Mouse (Mus musculus) 3134 (cell line): Measurements from ENCODE around the gene Prelid3b.

ENCODE experiments used
- DNase-seq: peaks from one replicate; pipeline ENCODE4 v3.0.0-alpha.2; 2011; ENCODE audit warnings: low spot score; ENCODE audit not compliant: insufficient read length; ENCODE audit errors: extremely low read depth

Prelid3b gene

DNA sequence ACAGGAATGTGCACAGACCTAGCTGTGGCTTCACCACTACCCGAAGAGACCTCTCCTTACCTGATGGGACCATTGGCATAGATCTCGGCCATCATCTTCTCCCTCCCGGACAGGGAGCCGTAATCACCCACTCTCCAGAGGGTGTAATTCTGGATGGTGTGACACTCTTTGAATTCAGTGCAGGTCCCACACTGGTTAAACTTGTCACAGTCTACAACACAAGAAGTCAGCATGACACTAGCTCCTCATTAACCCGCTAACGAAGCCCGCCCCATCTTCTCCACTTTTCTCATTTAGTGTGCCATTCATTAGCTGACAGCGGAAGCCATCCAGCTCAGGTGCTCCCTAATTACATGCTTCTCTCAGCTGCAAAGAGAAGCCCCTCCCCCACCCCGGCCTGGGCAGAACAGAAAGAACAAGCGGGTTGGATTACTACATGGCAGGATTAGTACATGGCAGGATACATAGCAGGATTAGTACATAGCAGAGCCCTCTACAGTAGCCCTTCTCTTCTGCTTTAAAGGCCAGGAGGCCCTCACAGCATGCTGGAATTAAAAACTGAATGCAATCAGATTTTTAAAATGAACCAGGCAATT is 43.8 kb downstream of the Prelid3b start:
- no peak for DNase-seq

DNA sequence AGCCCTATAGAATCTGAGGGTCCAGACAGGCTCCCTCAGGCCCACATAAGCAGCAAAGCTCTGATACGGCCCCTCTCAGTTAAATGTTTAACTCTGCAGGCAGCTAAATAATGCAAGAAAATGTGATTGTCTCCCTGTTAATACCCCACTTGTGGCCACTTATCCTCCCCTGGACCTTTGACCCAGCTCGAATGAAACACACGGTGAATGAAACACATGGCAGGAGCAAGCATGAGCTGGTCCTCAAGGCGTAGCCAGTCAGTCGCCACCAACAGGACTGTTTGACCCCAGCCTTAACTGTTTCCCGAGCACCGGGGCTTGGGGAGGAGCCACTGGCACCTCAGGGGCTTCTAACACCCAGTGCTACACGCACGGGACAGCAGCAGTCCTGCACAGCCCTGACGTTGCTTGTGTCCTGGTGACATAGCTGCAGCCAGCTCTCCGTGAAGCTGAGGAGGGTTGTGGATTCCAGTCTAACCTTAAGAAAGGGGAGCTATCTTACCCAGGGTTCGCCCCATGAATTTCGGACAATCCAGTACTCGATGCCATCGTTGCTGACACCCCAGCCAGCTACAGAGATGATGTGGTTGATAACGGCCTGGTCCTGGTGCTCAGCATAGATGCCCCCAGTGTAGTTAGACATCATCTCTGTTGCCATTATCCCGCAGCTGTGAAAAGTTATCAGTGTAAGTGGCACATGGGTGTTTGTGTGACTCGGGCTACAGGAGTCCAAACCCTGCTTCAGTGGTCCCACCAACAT is 44.6 kb downstream of the Prelid3b start:
- DNase-seq = no peak

DNA sequence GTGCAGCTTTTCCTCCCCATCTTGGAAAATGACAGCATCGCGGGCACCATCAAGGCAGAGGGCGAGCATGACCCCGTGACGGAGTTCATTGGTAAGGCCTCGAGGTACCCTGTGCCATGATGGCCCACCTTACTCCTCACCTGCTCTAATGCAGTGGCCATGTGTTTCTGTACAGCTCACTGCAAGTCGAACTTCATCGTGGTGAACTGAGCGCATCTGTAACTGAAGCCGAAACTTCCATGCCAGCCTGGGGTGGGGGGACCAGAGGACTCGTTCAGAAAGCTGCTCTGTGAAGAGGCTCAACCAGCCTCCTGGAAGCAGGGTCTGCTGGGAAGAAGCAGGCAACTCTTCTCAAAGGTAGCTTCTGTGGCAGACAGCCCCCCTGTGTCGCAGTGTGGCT is 46.0 kb downstream of the Prelid3b start:
- DNase-seq = no peak

DNA sequence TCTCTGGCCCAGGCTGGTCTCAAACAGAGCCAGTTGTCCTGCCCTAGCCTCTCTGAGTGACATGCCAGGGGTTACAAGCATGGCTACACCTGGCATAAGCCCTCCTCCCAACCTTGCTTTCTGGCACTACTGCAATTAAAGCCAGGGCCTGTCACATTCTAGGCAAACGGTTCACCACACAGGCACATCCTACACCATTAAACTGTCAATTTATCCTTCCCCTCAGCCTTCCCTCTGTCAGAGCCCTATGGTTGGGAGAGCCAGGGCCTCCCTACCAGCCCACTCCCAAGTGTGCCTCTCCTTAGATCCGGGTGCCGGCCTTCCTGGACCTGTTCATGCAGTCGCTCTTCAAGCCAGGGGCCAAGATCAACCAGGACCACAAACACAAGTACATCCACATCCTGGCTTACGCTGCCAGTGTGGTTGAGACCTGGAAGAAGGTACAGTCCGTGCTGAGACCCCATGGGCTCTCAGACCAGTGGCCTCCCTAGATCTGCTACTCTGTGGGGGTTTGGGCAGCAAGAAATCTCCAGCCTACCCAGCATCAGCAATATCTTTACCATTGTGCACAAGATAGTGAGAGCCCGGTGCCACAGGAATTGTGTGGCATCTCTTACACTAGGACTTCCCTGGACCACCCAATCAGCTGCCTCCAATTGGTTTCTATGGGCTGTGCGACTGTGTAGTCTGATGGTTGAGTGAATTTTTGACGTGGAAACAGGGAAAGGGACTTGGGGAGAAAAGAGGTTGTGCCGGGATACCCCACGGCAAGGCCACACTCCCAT is 48.4 kb downstream of the Prelid3b start:
- no peak for DNase-seq

DNA sequence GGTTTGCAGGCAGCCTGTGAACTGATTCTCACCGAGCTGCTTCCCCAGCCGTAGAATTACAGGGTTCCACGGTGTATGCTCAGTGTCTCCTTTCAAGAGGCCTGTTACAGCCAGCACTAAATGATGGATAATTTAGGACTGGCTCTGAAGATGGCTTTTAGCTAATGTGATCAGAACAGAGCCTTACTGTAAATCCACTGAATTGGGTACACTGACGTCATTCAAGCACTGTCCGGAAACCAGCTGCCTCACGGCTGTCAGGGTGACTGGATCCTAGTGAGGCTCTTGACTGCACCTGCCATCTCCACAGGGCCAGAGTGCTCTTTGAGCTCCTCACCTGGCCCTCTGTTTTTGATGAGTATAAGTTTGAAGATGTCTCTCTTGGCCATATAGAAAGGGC is 51.8 kb downstream of the Prelid3b start:
- DNase-seq = no peak

DNA sequence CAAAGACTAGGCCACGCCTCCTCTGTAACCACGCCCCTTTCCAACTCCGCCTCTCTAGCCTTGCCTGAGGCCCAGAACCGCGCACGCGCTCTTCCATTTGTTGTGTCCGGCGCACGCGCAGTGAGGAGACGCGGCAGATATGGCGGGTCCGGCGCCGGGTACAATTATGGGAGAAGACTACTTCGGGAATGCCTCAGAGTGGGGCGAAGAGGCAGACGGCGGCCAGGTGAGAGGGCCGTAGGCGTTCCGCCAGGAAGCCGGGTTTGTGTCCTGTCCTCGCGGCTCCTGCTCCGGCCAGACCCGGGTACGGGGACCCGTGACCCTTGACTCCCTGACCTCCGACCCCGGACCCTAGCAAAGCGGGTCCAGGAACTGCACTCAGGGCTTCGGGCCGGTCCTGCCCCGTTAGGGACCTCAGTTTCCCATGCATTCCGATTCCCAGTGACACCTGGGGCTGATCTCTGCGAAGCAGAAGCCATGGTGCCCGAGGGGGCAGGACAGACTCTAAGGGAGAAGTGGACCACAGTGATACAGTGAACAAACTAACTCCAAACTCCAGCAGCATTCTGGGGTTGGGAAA is 57.1 kb downstream of the Prelid3b start, which contains the start of gene Nelfcd:
Gene Nelfcd (plus strand): TSS at position 74 of the 580 bp plus-strand sequence.
- peak; percentile 94 for DNase-seq
